ENCODE assay signal across 13 mouse cellular contexts in genomic region chr3:84848798-84849197, GRCm38 (mm10). TPM values are rescaled to one million over a fixed set of nuclear protein-coding genes. Genes with fewer than 3 reads are reported as not detected.
DNase-seq lines count a peak whose midpoint lies in the region; ATAC-seq and TF ChIP-seq lines count a peak whose summit lies in the region.
"Had no signal": no experiment of that assay in that cellular context is flagged by ENCODE, and none has a peak within 500 bp of the region (broad histone marks: within the 10 kb centered on the region; RNA-seq: fewer than 3 reads in every experiment).

No protein-coding gene starts in this region.

- DNase-seq in heart, adult 8-10 months (ENCODE audit: low spot score): peak; percentile 50
- DNase-seq in heart, postnatal 14 days: no peak
- peak; percentile 19 for DNase-seq in c-Kit-positive CD71-negative TER-119-negative erythroid progenitor cells, embryonic 14.5 days (ENCODE audit: low read depth)
- peak; percentile 8 for DNase-seq in liver, embryonic 13.5 days
- peak; percentile 44 for DNase-seq in thymus, adult 2 months
- no peak for DNase-seq in left cerebral cortex, postnatal 4 days
- no peak for DNase-seq in hindbrain, embryonic 11.5 days (ENCODE audit: low spot score)
- DNase-seq in ovary, adult 18-20 months (ENCODE audit: low spot score): no peak
- DNase-seq: adrenal gland, adult 8-10 months; cerebellum, postnatal 10 days had no signal

- no peak overlapping the region for H3K27ac ChIP-seq in liver, embryonic 13.5 days
- no peak overlapping the region for H3K27ac ChIP-seq in thymus, adult 2 months (ENCODE audit: control insufficient read depth, insufficient read depth, low read length)
- H3K27ac ChIP-seq in hindbrain, embryonic 11.5 days (ENCODE audit: low read depth, low read length): no peak overlapping the region
- H3K27ac ChIP-seq: forebrain, embryonic 12.5 days; hindbrain, embryonic 12.5 days; stomach, embryonic 15.5 days had no signal

- intact Hi-C loops in heart, postnatal 14 days (cut with DNase I): no loop called here
- intact Hi-C loops in left cerebral cortex, postnatal 4 days (cut with DNase I): loop anchor here (10.0 kb wide), 1 partner anchor 154 kb away; no protein-coding TSS in a partner anchor

- peaks cover 33% of the 10 kb centered on the region for H3K4me1 ChIP-seq in liver, embryonic 13.5 days (replicated peaks)
- H3K4me1 ChIP-seq in thymus, adult 2 months (replicated peaks; ENCODE audit: control insufficient read depth, insufficient read depth, low read length): peaks cover 4% of the 10 kb centered on the region
- H3K4me1 ChIP-seq in hindbrain, embryonic 11.5 days (replicated peaks; ENCODE audit: control insufficient read depth, insufficient read depth, low read length): no peaks in the 10 kb centered on the region
- H3K4me1 ChIP-seq: hindbrain, embryonic 12.5 days had no signal

- H3K9me3 ChIP-seq in liver, embryonic 13.5 days (replicated peaks): no peaks in the 10 kb centered on the region
- H3K9me3 ChIP-seq in hindbrain, embryonic 11.5 days (ENCODE audit: control insufficient read depth, low read length): no peaks in the 10 kb centered on the region
- H3K9me3 ChIP-seq: forebrain, embryonic 12.5 days; hindbrain, embryonic 12.5 days; stomach, embryonic 15.5 days had no signal

- peak; percentile 39; the same call in 1 of the 2 replicates for ATAC-seq in liver, embryonic 13.5 days (ENCODE audit: low read depth)
- no peak for ATAC-seq in hindbrain, embryonic 11.5 days (ENCODE audit: low FRiP score)

- no peak for TF ChIP-seq CTCF in thymus, adult 2 months (IDR thresholded peaks at IDR 0.05; ENCODE audit: borderline replicate concordance, control insufficient read depth, extremely low read depth, insufficient read depth, low read length, poor library complexity)

- H3K27me3 ChIP-seq in liver, embryonic 13.5 days: no peaks in the 10 kb centered on the region
- no peaks in the 10 kb centered on the region for H3K27me3 ChIP-seq in thymus, adult 2 months (ENCODE audit: control insufficient read depth, insufficient read depth, low read length)
- H3K27me3 ChIP-seq in hindbrain, embryonic 11.5 days (ENCODE audit: control insufficient read depth, insufficient read depth, low read length): no peaks in the 10 kb centered on the region
- H3K27me3 ChIP-seq: forebrain, embryonic 12.5 days; hindbrain, embryonic 12.5 days; stomach, embryonic 15.5 days had no signal

- no peak overlapping the region for H3K9ac ChIP-seq in liver, embryonic 13.5 days
- no peak overlapping the region for H3K9ac ChIP-seq in hindbrain, embryonic 11.5 days (ENCODE audit: low read depth, low read length)
- H3K9ac ChIP-seq: forebrain, embryonic 12.5 days; hindbrain, embryonic 12.5 days; stomach, embryonic 15.5 days had no signal

- H3K36me3 ChIP-seq in liver, embryonic 13.5 days: no peaks in the 10 kb centered on the region
- H3K36me3 ChIP-seq in thymus, adult 2 months (ENCODE audit: control insufficient read depth, insufficient read depth, low read length): no peaks in the 10 kb centered on the region
- no peaks in the 10 kb centered on the region for H3K36me3 ChIP-seq in hindbrain, embryonic 11.5 days (ENCODE audit: control insufficient read depth, insufficient read depth, low read length)
- H3K36me3 ChIP-seq: forebrain, embryonic 12.5 days; hindbrain, embryonic 12.5 days; stomach, embryonic 15.5 days had no signal

- no peak for TF ChIP-seq POLR2A in thymus, adult 2 months (IDR thresholded peaks at IDR 0.05; ENCODE audit: control insufficient read depth, extremely low read depth, insufficient read depth, low read length, poor library complexity)

- WGBS in liver, embryonic 13.5 days (ENCODE audit: insufficient replicate concordance): 35% methylated on average over 4 of the region's 4 CpGs
- 42% methylated on average over 4 of the region's 4 CpGs for WGBS in thymus, adult 2 months
- 88% methylated on average over 4 of the region's 4 CpGs for WGBS in hindbrain, embryonic 11.5 days

- H3K4me3 ChIP-seq in liver, embryonic 13.5 days (replicated peaks): no peak overlapping the region
- no peak overlapping the region for H3K4me3 ChIP-seq in thymus, adult 2 months (ENCODE audit: control insufficient read depth, insufficient read depth, low read length)
- no peak overlapping the region for H3K4me3 ChIP-seq in hindbrain, embryonic 11.5 days (ENCODE audit: low read depth, low read length)
- H3K4me3 ChIP-seq: forebrain, embryonic 12.5 days; hindbrain, embryonic 12.5 days; stomach, embryonic 15.5 days had no signal

- H3K4me2 ChIP-seq in liver, embryonic 13.5 days: no peak overlapping the region
- H3K4me2 ChIP-seq in hindbrain, embryonic 11.5 days (replicated peaks; ENCODE audit: low read depth, low read length): no peak overlapping the region
- H3K4me2 ChIP-seq: forebrain, embryonic 12.5 days; hindbrain, embryonic 12.5 days; stomach, embryonic 15.5 days had no signal

RNA-seq across cellular contexts. Expression of gene Fbxw7, which starts 33.7 kb away (rescaled TPM):
- 10 to 100 TPM; 40.0 to 44.7 (median 41.3) TPM for total RNA-seq in heart, adult 8-10 months (2022)
- 10 to 100 TPM; 45.8 to 51.6 TPM for total RNA-seq in heart, postnatal 14 days (2021)
- polyA plus RNA-seq in liver, embryonic 13.5 days (2015; fragmentation: Nextera tagmentation; extraction: Ambion mirVana): 3.8 and 4.1 TPM in 2 replicates
- 8.0 and 8.3 TPM in 2 replicates for polyA plus RNA-seq in thymus, adult 2 months (2012; rRNA removed)
- total RNA-seq in left cerebral cortex, postnatal 4 days (2021): 100 to 1,000 TPM; 124 to 133 TPM
- 18.7 and 21.1 TPM in 2 replicates for polyA plus RNA-seq in hindbrain, embryonic 11.5 days (2014; fragmentation: Nextera tagmentation; extraction: Ambion mirVana)

Comparison
In these comparisons a context has a peak if more than half of its experiments do, and no peak if none do; other contexts are left out.
1. DNase-seq: peak in heart, adult 8-10 months (single experiment), c-Kit-positive CD71-negative TER-119-negative erythroid progenitor cells, embryonic 14.5 days (single experiment), liver, embryonic 13.5 days (single experiment) and thymus, adult 2 months (single experiment); none in heart, postnatal 14 days (0 of 2), left cerebral cortex, postnatal 4 days (single experiment), hindbrain, embryonic 11.5 days (single experiment) and ovary, adult 18-20 months (single experiment).